Mouse (Mus musculus) intestine, postnatal 0 days (tissue): ENCODE data around the gene Sult1e1. TPM values are rescaled to one million over a fixed set of nuclear protein-coding genes. Genes with fewer than 3 reads are reported as not detected.

ENCODE experiments used
- ATAC-seq: fragments of 200-750 bp; cut with Nextera tagmentation; 2 replicates; pipeline ENCODE4 v1.8.0; 2017; ENCODE audit warnings: mild to moderate bottlenecking, moderate TSS enrichment, moderate library complexity
- H3K27ac ChIP-seq: fragments of 300-500 bp; sonication (generic); 2 replicates; pipeline ENCODE4 v1.5.1; 2014; ENCODE audit warnings: mild to moderate bottlenecking, low read depth, low read length, moderate library complexity
- H3K27me3 ChIP-seq: fragments of 300-500 bp; sonication (generic); replicated peaks from 2 replicates; pipeline ENCODE4 v1.6.1; 2014; ENCODE audit warnings: low read length, mixed read lengths; ENCODE audit not compliant: control insufficient read depth, insufficient read depth
- H3K36me3 ChIP-seq: fragments of 300-500 bp; sonication (generic); 2 replicates; pipeline ENCODE4 v1.6.1; 2014; ENCODE audit warnings: mild to moderate bottlenecking, moderate library complexity; ENCODE audit not compliant: control insufficient read depth, insufficient read depth
- H3K4me1 ChIP-seq: fragments of 300-500 bp; sonication (generic); replicated peaks from 2 replicates; pipeline ENCODE4 v1.6.1; 2014; ENCODE audit warnings: antibody characterized with exemption, low read length, mixed read lengths; ENCODE audit not compliant: control insufficient read depth, insufficient read depth
- H3K4me2 ChIP-seq: fragments of 300-500 bp; sonication (generic); replicated peaks from 2 replicates; pipeline ENCODE4 v1.6.1; 2014; ENCODE audit warnings: low read depth, mild to moderate bottlenecking, moderate library complexity
- H3K4me3 ChIP-seq: fragments of 300-500 bp; sonication (generic); 2 replicates; pipeline ENCODE4 v1.5.1; 2014; ENCODE audit warnings: low read depth, low read length
- H3K9ac ChIP-seq: fragments of 300-500 bp; sonication (generic); 2 replicates; pipeline ENCODE4 v1.6.1; 2014; ENCODE audit warnings: mild to moderate bottlenecking, low read depth, low read length
- H3K9me3 ChIP-seq: fragments of 300-500 bp; sonication (generic); 2 replicates; pipeline ENCODE4 v1.6.1; 2016; ENCODE audit warnings: mixed run types; ENCODE audit not compliant: control insufficient read depth
- CTCF ChIP-seq: sonication (generic); IDR thresholded peaks from 2 replicates; pipeline ENCODE4 v1.5.1; 2016; ENCODE audit warnings: low read depth, mild to moderate bottlenecking, control low read depth, antibody characterized with exemption, moderate library complexity
- WGBS: fragments of 180-500 bp; shearing (Covaris S2); extraction: QIAGEN DNeasy Blood & Tissue Kit; methylation state at CpG from one replicate; pipeline ENCODE4 v1.1.7; 2014; 5-methylcytosine and 5-hydroxymethylcytosine counted together
- microRNA-seq: library from miRNA; unstranded; fragments of <30 nt; microRNA quantifications from one replicate; pipeline ENCODE4, GENCODE M21; 2016
- polyA plus RNA-seq: library from polyadenylated mRNA; unstranded; fragments of >200 nt; fragmentation: Nextera tagmentation; extraction: Ambion mirVana; gene quantifications from 2 replicates; pipeline ENCODE4 v1.2.1, GENCODE M21; 2015

Gene Sult1e1
- polyA plus RNA-seq, 1 experiment from 2014 or later: not detected

DNA sequence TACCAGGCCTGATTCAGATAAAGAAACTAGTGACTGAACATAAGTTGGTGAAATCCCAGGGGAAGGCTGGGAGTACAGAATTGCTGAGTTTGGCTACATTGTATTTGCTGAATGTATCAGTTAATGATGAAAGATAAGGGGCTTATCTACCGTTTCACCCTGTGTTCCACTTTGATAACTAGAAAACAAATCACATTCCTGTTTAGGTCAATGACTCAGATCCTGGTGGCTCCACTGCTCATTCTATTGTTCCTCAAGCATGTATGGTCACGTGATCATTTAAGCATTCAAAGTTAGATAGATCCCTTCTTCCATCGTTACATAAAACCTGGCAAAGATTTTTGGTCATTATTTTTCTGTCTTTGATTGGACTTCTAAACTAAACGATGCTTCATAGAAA lies 28.9 kb downstream of the Sult1e1 start:
- H3K9me3 ChIP-seq: no peaks in the 10 kb centered on the region
- H3K9ac ChIP-seq: no peak overlapping the region
- H3K36me3 ChIP-seq: 0 out of 2 replicates have a peak, but pooled peaks cover 2% of the 10 kb centered on the region
- no peak overlapping the region for H3K4me3 ChIP-seq
- peak overlapping the region; percentile 67; the same call in 1 of the 2 replicates for H3K27ac ChIP-seq
- no peak for TF ChIP-seq CTCF
- no peaks in the 10 kb centered on the region for H3K4me1 ChIP-seq
- H3K4me2 ChIP-seq: no peak overlapping the region
- ATAC-seq: peak; percentile 91
- WGBS: 40% methylated on average over 4 of the region's 4 CpGs
- no peaks in the 10 kb centered on the region for H3K27me3 ChIP-seq

- TF ChIP-seq CTCF: peak; percentile 69
- Histone ChIP-seq H3K27ac (no peak overlapping the region), H3K9ac (no peak overlapping the region), H3K36me3 (0 out of 2 replicates have a peak, but pooled peaks cover 3% of the 10 kb centered on the region), H3K4me1 (no peaks in the 10 kb centered on the region), H3K4me2 (no peak overlapping the region), H3K4me3 (no peak overlapping the region), H3K27me3 (no peaks in the 10 kb centered on the region), H3K9me3 (no peaks in the 10 kb centered on the region)
- 80% methylated on average over 5 of the region's 5 CpGs for WGBS
- no peak for ATAC-seq
These were observed 31.2 kb downstream of the Sult1e1 start for GRCm38 (mm10) chr5:87560145-87560544.

DNA sequence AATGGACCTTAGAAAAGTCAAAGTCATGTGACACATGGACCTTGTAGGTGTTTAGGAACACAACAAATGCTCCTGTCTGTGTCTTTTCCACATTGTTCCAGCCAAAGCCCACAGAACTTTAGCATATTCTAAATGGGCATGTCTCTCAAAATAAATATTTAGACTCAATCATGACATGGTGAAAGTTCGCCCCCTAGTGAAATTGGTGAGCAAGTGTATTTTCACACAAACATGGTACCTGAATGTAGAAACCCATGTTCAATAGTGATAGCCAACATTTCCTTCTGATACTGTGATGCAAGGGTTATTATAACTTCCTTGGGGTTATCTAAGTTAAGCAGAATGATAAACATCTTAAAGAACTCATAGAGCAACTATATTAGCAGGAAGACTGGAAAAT lies 40.5 kb downstream of the Sult1e1 start:
- H3K27ac ChIP-seq: no peak overlapping the region
- 40% methylated on average over 1 of the region's 1 CpGs for WGBS
- no peak overlapping the region for H3K9ac ChIP-seq
- H3K4me2 ChIP-seq: no peak overlapping the region
- ATAC-seq: peak; percentile 53
- H3K27me3 ChIP-seq: no peaks in the 10 kb centered on the region
- peak; percentile 69 for TF ChIP-seq CTCF
- no peaks in the 10 kb centered on the region for H3K9me3 ChIP-seq
- no peaks in the 10 kb centered on the region for H3K36me3 ChIP-seq
- no peaks in the 10 kb centered on the region for H3K4me1 ChIP-seq
- no peak overlapping the region for H3K4me3 ChIP-seq

- no peaks in the 10 kb centered on the region for H3K27me3 ChIP-seq
- WGBS: 78% methylated on average over 2 of the region's 2 CpGs
- no peak within 1 kb of the TSS for H3K27ac ChIP-seq
- ATAC-seq: peak; percentile 40; the same call in 1 of the 2 replicates
- H3K9me3 ChIP-seq: no peaks in the 10 kb centered on the region
- H3K4me3 ChIP-seq: no peak within 1 kb of the TSS
- H3K9ac ChIP-seq: no peak within 1 kb of the TSS
- no peaks in the 10 kb centered on the region for H3K36me3 ChIP-seq
- H3K4me2 ChIP-seq: no peak within 1 kb of the TSS
- no peak for TF ChIP-seq CTCF
- H3K4me1 ChIP-seq: no peaks in the 10 kb centered on the region
These were observed 53.3 kb downstream of the Sult1e1 start, which contains the start of gene Sult1b1 for GRCm38 (mm10) chr5:87538111-87538510. Gene Sult1b1 (minus strand): TSS chr5:87538195.

DNA sequence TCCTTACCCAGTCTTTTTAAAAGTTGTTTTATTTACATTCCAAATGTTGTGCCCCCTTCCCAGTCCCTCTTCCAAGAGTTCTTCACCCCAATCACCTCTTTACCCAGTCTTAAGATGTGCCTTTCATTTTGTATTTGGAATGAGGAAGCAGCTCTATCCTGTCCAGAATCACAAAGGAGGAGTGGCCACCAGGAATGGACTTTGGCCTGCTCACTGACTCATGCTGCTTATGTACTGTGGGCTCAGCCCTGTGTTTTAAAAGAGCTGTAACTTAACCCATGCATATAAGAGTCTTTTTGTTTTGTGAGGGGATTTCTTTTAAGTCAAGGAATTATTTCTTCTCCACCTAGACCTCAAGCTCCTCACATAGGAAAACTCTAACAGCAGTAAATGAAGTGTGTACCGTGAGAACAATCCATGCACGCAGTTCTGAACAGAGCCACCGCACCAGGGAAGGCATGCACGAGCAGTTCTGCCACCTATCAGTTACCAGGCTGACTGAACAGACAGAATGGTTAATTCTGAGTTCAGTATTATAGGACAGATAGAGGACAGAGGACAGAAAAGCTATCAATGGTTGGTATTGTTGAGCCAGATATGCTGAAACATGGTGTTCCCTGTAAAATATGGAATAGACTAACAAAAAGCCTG lies 55.3 kb downstream of the Sult1e1 start:
- TF ChIP-seq CTCF: peak; percentile 17; the same call in 1 of the 2 replicates
- peak overlapping the region; percentile 84 for H3K27ac ChIP-seq
- H3K9me3 ChIP-seq: no peaks in the 10 kb centered on the region
- H3K4me3 ChIP-seq: peak overlapping the region; percentile 12; the same call in 1 of the 2 replicates
- 36% methylated on average over 4 of the region's 4 CpGs for WGBS
- H3K36me3 ChIP-seq: no peaks in the 10 kb centered on the region
- H3K27me3 ChIP-seq: no peaks in the 10 kb centered on the region
- H3K4me2 ChIP-seq: peak overlapping the region; percentile 53
- H3K4me1 ChIP-seq: no peaks in the 10 kb centered on the region
- H3K9ac ChIP-seq: no peak overlapping the region
- peak; percentile 97 for ATAC-seq

DNA sequence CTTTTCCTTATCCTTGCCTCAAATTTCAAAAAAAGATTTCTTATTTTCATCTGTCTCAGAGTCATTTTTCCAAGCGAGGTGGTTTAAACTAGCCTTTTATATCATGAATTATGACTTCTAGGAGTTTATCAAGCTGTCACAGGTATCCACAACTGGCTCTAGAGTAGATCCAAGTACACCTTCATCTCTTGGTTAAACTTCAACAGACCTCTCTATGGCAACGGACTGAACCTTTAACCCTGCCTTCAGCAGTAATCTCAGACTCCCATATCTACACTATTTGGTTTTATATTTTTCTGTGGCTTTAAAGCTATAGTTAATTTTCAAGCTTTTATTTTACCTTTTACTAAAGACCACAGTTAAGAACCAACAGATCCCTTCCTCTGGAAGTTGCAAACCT lies 59.1 kb downstream of the Sult1e1 start:
- Histone ChIP-seq H3K9me3 (no peaks in the 10 kb centered on the region), H3K4me2 (peak overlapping the region; percentile 59), H3K27ac (0 out of 2 replicates have a peak overlapping the region, but pooled peaks have one; percentile 21), H3K27me3 (no peaks in the 10 kb centered on the region), H3K4me3 (peak overlapping the region; percentile 21), H3K36me3 (0 out of 2 replicates have a peak, but pooled peaks cover 6% of the 10 kb centered on the region), H3K4me1 (no peaks in the 10 kb centered on the region), H3K9ac (no peak overlapping the region)
- peak; percentile 75 for ATAC-seq
- TF ChIP-seq CTCF: no peak
- WGBS: 31% methylated on average over 2 of the region's 2 CpGs

Small RNA genes within 50 kb of the gene (microRNA-seq; reads per million reads assigned to microRNA genes)
- not detected for gene Mir3969

Other genes starting within 250 kb of the Sult1e1 start
- 0.10 TPM in 1 of 2 replicates, not detected in the other for gene Ugt2b38, start 167.4 kb downstream of the Sult1e1 start, polyA plus RNA-seq
- gene Ugt2a2, start 109.3 kb downstream of the Sult1e1 start, polyA plus RNA-seq: not detected in 2 replicates
- gene Gm43638, start 104.8 kb downstream of the Sult1e1 start, polyA plus RNA-seq: not detected in 2 replicates
- not detected in 2 replicates for gene Ugt2a1, start 100.7 kb downstream of the Sult1e1 start, polyA plus RNA-seq
- 279 and 297 TPM in 2 replicates for gene Sult1b1, start 53.4 kb downstream of the Sult1e1 start, polyA plus RNA-seq
- 210 and 241 TPM in 2 replicates for gene Sult1d1, start 22.6 kb downstream of the Sult1e1 start, polyA plus RNA-seq
- gene Csn1s1, start 74.6 kb upstream of the Sult1e1 start, polyA plus RNA-seq: 0.78 and 2.9 TPM in 2 replicates
- 2.4 and 8.2 TPM in 2 replicates for gene Csn2, start 108.0 kb upstream of the Sult1e1 start, polyA plus RNA-seq
- 1.5 and 5.5 TPM in 2 replicates for gene Csn1s2a, start 183.0 kb upstream of the Sult1e1 start, polyA plus RNA-seq
- gene Csn1s2b, start 216.5 kb upstream of the Sult1e1 start, polyA plus RNA-seq: 0.21 TPM in 1 of 2 replicates, not detected in the other
- gene Prr27, start 234.1 kb upstream of the Sult1e1 start, polyA plus RNA-seq: not detected in 2 replicates